Mouse (Mus musculus): ENCODE measurements around the gene Armc7. TPM values are rescaled to one million over a fixed set of nuclear protein-coding genes. Genes with fewer than 3 reads are reported as not detected.
A peak's percentile ranks its signal among the peaks of the same experiment; 100 is the strongest.
"Not testable (repeated sequence)": the region's sequence is repeated elsewhere in the genome, so short reads cannot be mapped to it uniquely, and the experiment has no call there.

The Armc7 gene
- polyA plus RNA-seq, 1 experiment = 3.3 TPM

DNA sequence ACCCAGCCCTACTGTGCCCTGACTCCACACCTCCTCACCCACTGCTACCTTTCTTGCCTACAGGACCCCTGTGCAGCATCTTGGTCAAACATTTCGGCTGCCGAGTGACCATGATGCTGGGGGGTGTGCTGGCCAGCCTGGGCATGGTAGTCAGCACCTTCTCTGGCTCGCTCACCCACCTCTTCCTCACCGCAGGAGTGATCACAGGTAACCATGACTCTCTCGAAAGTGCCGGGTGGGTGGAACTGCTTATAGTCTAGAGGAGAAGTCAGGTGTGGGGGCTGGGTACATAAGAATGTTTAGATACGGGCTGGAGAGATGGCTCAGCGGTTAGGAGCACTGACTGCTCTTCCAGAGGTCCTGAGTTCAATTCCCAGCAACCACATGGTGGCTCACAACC is 10.6 kb upstream of the Armc7 start:
- Histone ChIP-seq H3K27me3 (ENCODE audit: control insufficient read depth, insufficient read depth, low read length) (no peaks in the 10 kb centered on the region), H3K27ac (ENCODE audit: control insufficient read depth, insufficient read depth, low read depth, low read length) (no peak overlapping the region), H3K4me3 (ENCODE audit: control insufficient read depth, low read depth, low read length) (no peak overlapping the region), H3K36me3 (ENCODE audit: control insufficient read depth, insufficient read depth, low read length) (no peaks in the 10 kb centered on the region), H3K4me1 (ENCODE audit: control insufficient read depth, insufficient read depth, low read length) (peaks cover 7% of the 10 kb centered on the region)
- TF ChIP-seq POLR2A (IDR thresholded peaks at IDR 0.05; ENCODE audit: control insufficient read depth, low read depth, low read length) (no peak), CTCF (IDR thresholded peaks at IDR 0.05; ENCODE audit: control insufficient read depth, insufficient read depth, insufficient replicate concordance, low read depth, low read length) (no peak)

DNA sequence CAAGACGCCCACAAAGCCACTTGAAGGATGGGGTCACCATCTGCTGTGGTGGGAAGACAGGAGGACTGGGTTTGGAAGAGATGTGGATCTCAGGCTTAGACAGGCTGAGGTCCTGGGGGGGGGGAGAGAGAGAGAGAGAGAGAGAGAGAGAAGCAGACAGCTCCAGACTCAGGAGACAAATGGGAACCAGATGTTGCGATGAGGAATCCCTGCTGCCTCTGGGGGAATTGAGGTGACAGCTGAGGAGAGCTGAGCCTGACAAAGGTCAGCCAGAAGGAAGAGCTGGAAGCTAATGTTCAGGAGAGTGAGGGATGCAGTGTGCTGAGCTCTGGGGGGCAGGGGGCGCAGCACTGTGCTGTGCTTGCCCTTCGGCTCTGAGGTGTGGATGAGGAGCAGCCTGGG is 8.2 kb upstream of the Armc7 start:
- H3K4me3 ChIP-seq (ENCODE audit: control insufficient read depth, low read depth, low read length) = no peak overlapping the region
- peaks cover 7% of the 10 kb centered on the region for H3K4me1 ChIP-seq (ENCODE audit: control insufficient read depth, insufficient read depth, low read length)

DNA sequence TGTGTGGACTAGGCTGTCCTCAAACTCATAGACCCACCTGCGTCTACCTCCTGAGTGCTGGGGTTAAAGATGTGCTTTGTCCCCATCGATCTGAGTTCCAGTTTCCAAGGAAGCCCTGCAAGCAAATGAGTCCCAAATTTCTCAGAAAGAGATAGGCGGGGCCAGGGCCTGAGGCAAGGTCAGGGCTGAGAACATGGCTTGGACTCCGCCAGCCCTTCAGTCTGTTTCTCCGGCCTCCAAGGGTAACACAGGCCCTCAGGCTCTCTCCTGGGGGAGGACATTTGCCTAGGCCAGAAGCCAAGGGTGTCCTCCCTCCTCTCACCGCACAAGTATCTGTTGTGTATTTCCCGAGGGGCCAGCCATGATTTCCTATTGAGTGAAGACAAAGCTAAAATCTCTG is 3.3 kb upstream of the Armc7 start:
- Histone ChIP-seq H3K36me3 (ENCODE audit: control insufficient read depth, insufficient read depth, low read length) (no peaks in the 10 kb centered on the region), H3K4me1 (ENCODE audit: control insufficient read depth, insufficient read depth, low read length) (peaks cover 24% of the 10 kb centered on the region), H3K4me3 (ENCODE audit: control insufficient read depth, low read depth, low read length) (no peak overlapping the region), H3K27me3 (ENCODE audit: control insufficient read depth, insufficient read depth, low read length) (no peaks in the 10 kb centered on the region), H3K27ac (ENCODE audit: control insufficient read depth, insufficient read depth, low read depth, low read length) (peak overlapping the region; percentile 55)
- no peak for TF ChIP-seq CTCF (IDR thresholded peaks at IDR 0.05; ENCODE audit: control insufficient read depth, insufficient read depth, insufficient replicate concordance, low read depth, low read length)
- 0 out of 2 replicates have a peak, but pooled peaks have one; percentile 17 for TF ChIP-seq POLR2A (IDR thresholded peaks at IDR 0.05; ENCODE audit: control insufficient read depth, low read depth, low read length)

More for the DNA sequence above, 8.2 kb upstream of the Armc7 start:
- no peaks in the 10 kb centered on the region for H3K36me3 ChIP-seq (ENCODE audit: control insufficient read depth, insufficient read depth, low read length)
- TF ChIP-seq POLR2A (IDR thresholded peaks at IDR 0.05; ENCODE audit: control insufficient read depth, low read depth, low read length) (no peak), CTCF (IDR thresholded peaks at IDR 0.05; ENCODE audit: control insufficient read depth, insufficient read depth, insufficient replicate concordance, low read depth, low read length) (no peak)
- no peak overlapping the region for H3K27ac ChIP-seq (ENCODE audit: control insufficient read depth, insufficient read depth, low read depth, low read length)
- no peaks in the 10 kb centered on the region for H3K27me3 ChIP-seq (ENCODE audit: control insufficient read depth, insufficient read depth, low read length)

DNA sequence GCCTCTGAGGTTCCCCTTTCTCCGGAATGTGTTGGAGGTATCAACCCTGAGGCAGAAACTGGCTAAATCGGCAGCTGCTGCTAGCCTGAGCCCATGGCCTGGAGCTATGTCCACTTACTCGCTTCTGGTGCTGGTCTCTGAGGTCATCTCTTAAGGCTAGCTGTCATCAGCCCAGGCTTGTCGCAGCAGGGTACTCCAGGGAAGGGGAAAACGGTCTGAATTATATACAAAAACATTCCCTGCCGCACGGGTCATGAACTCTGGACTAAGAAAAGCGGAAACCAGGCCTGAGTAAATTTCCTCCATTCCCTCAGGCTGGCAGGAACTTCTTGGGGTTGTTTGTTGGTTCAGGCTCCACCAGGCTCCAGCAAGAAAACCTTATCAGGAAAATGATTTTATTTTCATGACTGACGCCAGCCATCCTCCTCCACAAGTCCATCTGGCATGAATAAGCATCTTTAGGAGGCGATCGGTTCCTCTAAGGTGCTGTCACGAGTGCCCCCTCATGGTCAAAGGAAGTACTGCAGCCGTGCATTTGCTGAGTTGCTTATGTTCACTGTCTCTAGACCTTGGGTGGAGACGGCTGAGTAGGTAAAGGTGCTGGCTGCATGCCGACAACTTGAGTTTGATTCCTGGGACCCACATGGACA is 1.7 kb upstream of the Armc7 start:
- peak overlapping the region; percentile 86 for H3K27ac ChIP-seq (ENCODE audit: control insufficient read depth, insufficient read depth, low read depth, low read length)
- no peaks in the 10 kb centered on the region for H3K27me3 ChIP-seq (ENCODE audit: control insufficient read depth, insufficient read depth, low read length)
- H3K36me3 ChIP-seq (ENCODE audit: control insufficient read depth, insufficient read depth, low read length) = no peaks in the 10 kb centered on the region
- no peak overlapping the region; the same call in 1 of the 2 replicates for H3K4me3 ChIP-seq (ENCODE audit: control insufficient read depth, low read depth, low read length)
- peaks cover 24% of the 10 kb centered on the region for H3K4me1 ChIP-seq (ENCODE audit: control insufficient read depth, insufficient read depth, low read length)
- TF ChIP-seq CTCF (IDR thresholded peaks at IDR 0.05; ENCODE audit: control insufficient read depth, insufficient read depth, insufficient replicate concordance, low read depth, low read length) (peak; percentile 96), POLR2A (IDR thresholded peaks at IDR 0.05; ENCODE audit: control insufficient read depth, low read depth, low read length) (no peak)

DNA sequence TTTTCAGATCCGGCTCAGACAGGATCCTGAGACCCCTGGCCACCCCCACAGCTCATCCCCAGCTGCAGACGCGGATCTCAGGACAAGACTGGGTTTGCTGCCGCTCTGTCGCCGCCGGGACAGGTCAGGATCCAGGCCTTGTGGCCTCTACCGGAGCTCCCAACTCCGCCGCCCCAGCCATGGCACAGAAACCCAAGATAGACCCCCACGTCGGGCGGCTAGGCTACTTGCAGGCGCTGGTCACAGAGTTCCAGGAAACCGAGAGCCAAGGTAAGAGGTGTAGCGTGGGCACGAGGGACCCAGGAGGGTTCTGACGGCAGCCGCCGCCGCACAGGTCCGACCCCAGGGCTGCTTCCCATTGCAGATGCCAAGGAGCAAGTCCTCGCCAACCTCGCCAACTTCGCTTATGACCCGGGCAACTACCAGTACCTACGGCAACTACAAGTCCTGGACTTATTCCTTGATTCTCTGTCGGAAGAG is 331 bp downstream of the Armc7 start:
- H3K4me1 ChIP-seq (ENCODE audit: control insufficient read depth, insufficient read depth, low read length) = peaks cover 16% of the 10 kb centered on the region
- no peaks in the 10 kb centered on the region for H3K36me3 ChIP-seq (ENCODE audit: control insufficient read depth, insufficient read depth, low read length)
- TF ChIP-seq POLR2A (IDR thresholded peaks at IDR 0.05; ENCODE audit: control insufficient read depth, low read depth, low read length) (no peak), CTCF (IDR thresholded peaks at IDR 0.05; ENCODE audit: control insufficient read depth, insufficient read depth, insufficient replicate concordance, low read depth, low read length) (no peak)
- peak overlapping the region; percentile 67 for H3K27ac ChIP-seq (ENCODE audit: control insufficient read depth, insufficient read depth, low read depth, low read length)
- peak overlapping the region; percentile 92 for H3K4me3 ChIP-seq (ENCODE audit: control insufficient read depth, low read depth, low read length)
- no peaks in the 10 kb centered on the region for H3K27me3 ChIP-seq (ENCODE audit: control insufficient read depth, insufficient read depth, low read length)

DNA sequence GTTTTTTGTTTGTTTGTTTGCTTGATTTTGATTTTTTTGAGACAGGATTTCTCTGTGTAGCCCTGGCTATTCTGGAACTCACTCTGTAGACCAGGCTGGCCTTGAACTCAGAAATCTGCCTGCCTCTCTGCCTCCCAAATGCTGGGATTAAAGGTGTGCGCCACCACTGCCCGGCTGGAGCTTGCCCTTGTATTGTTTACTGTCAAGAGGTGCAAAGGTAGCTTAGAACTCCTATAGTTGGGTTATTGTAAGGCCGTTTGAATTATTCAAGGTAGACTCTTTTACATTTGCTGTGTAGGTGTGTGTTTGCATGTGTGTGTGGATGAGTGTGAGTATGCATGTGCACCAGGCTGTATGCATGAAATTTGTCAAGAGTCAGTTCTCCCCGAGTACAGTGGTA is 1.2 kb downstream of the Armc7 start:
- H3K36me3 ChIP-seq (ENCODE audit: control insufficient read depth, insufficient read depth, low read length); H3K4me3 ChIP-seq (ENCODE audit: control insufficient read depth, low read depth, low read length); H3K27me3 ChIP-seq (ENCODE audit: control insufficient read depth, insufficient read depth, low read length); H3K27ac ChIP-seq (ENCODE audit: control insufficient read depth, insufficient read depth, low read depth, low read length): not testable (repeated sequence)
- peaks cover 16% of the 10 kb centered on the region for H3K4me1 ChIP-seq (ENCODE audit: control insufficient read depth, insufficient read depth, low read length)

DNA sequence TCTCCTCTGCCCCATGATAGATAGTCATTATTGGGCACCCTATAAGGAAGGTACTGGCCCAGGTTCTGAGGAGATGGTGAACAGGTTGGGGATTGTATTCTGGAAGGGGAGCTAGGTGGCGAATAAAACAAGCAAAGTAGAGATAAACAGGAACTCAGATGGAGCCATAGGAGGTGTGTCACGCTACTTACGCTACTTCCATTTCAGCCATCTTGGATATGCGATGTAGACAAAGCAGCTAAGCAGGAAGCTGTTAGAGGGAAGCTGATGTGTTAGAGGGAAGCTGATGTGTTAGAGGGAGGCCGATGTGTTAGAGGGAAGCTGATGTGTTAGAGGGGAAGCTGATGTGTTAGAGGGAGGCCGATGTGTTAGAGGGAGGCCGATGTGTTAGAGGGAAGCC is 1.9 kb downstream of the Armc7 start:
- peaks cover 16% of the 10 kb centered on the region for H3K4me1 ChIP-seq (ENCODE audit: control insufficient read depth, insufficient read depth, low read length)
- H3K27me3 ChIP-seq (ENCODE audit: control insufficient read depth, insufficient read depth, low read length); H3K36me3 ChIP-seq (ENCODE audit: control insufficient read depth, insufficient read depth, low read length); H3K27ac ChIP-seq (ENCODE audit: control insufficient read depth, insufficient read depth, low read depth, low read length); H3K4me3 ChIP-seq (ENCODE audit: control insufficient read depth, low read depth, low read length): not testable (repeated sequence)
